Mouse (Mus musculus) embryo, embryonic 10 days (tissue): ENCODE data around the gene Gdap1l1.
A peak's percentile ranks its signal among the peaks of the same experiment; 100 is the strongest.
"Not testable (repeated sequence)": the region's sequence is repeated elsewhere in the genome, so short reads cannot be mapped to it uniquely, and the experiment has no call there.

ENCODE experiments used
- DNase-seq: peaks from one replicate; pipeline ENCODE4 v3.0.0-alpha.2; 2015; ENCODE audit warnings: low spot score

Gdap1l1 gene

GRCm38 (mm10) chr2:163438246-163438618, at the start of gene Gdap1l1:
Gene Gdap1l1, plus strand, starts transcription at chr2:163438476.
- peak; percentile 41 for DNase-seq

GRCm38 (mm10) chr2:163392436-163392835, 45.8 kb upstream of the Gdap1l1 start:
- no peak for DNase-seq

- no peak for DNase-seq
Observed at GRCm38 (mm10) chr2:163393241-163393640, 45.0 kb upstream of the Gdap1l1 start.

DNA sequence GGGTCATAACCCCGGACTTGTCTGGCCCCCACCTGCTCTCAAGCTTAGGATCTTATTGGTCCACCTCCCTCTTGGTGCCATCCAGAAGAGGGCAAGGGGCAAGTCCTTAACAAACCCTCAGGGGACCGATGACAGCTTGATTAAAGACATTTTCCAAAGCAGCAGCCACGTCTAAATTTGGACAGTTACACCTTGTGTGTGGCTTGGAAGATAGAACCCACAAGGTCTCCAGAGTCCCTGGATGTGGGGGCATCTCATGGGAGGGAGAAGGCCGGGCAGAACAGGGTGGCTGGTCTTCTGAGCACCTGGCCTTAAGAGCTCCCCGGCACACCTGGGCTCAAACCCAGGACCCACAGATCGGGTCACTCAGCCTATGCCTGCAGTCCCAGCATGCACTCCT, 44.3 kb upstream of the Gdap1l1 start:
- no peak for DNase-seq

GRCm38 (mm10) chr2:163394977-163395376, 43.3 kb upstream of the Gdap1l1 start:
- no peak for DNase-seq

GRCm38 (mm10) chr2:163397071-163397470, 41.2 kb upstream of the Gdap1l1 start:
- no peak for DNase-seq

DNA sequence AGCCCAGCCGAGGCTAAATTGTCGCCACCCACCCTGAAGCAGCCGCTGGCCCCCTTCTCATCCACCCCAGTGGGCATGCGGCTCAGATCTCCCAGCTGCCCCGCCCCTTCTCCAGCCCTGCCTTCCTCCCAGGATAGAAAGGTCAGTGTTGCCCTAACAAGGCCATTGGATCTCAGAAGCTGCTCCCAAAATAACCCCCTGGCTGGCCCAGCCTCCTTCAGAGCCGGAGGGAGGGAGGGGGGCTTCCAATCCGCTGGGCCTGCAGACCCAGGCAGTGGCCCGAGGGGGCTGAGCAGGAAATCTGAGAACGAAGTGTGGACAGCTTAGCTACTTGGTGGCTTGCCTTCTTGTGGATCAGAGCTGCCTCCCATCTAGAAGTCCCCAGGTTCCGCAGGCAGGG, 40.4 kb upstream of the Gdap1l1 start, which contains the start of gene Jph2:
Jph2 (minus strand) TSS at position 89 of the 400 bp plus-strand sequence.
- DNase-seq = peak; percentile 79

- no peak for DNase-seq
Observed at GRCm38 (mm10) chr2:163398770-163399169, 39.5 kb upstream of the Gdap1l1 start.

DNA sequence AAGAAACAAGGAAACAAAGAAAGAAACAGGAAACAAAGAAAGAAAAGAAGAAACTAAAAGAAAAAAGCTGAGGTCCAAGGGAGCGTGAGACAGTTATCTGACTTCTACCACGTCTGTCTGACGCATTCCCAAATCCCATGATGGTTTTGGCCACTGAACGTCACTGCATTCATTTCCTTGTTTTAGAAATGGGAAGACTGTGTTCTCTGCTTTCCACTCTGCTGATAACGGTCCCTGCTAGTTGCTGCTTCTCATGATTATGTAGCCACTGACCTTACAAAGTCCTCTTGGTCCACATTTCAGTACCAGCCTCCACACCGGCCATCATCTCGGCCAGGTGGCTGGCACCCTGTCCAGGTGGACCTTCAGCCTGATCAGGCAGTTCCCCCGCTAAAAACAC, 39.1 kb upstream of the Gdap1l1 start:
- DNase-seq = no peak

DNA sequence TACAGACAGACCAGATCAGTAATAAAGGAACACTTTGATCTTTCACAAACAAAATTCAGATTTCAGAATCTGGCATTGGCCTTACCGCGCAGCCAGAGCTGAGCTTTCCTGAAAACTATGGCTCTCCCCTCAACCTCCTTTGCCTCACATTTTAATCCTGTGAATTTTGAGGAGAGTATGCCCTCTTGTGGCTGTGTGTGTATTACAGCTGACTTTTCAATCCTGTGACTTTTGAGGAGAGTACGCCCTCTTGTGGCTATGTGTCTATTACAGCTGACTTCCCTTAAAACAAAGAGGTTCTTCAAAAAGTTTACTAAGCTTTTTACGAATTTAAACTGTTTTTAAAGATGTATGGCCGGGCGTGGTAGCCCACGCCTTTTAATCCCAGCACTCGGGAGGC, 37.1 kb upstream of the Gdap1l1 start:
- peak; percentile 89 for DNase-seq

GRCm38 (mm10) chr2:163404037-163404815, 34.0 kb upstream of the Gdap1l1 start:
- no peak for DNase-seq

GRCm38 (mm10) chr2:163410211-163410610, 28.1 kb upstream of the Gdap1l1 start:
- DNase-seq = no peak

GRCm38 (mm10) chr2:163411344-163411743, 26.9 kb upstream of the Gdap1l1 start:
- not testable (repeated sequence) for DNase-seq

DNA sequence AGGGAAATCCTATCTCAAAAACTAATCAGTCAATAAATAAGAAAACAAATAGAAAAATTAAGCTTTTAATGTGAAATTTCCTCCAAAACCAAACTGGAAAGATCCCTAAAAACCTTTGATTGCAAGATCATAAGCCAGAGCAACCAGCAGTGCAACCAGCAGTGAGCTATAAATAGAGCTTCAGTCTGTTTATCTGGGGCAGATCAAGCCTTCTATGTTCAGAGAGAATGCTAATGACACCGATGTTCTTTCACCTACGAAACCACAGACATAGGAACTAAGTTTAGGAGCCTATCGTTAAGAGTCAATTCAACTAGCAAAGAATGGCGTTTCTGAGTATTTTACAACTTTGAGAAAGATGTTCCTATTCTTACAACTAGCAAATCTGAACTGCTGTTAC, 26.4 kb upstream of the Gdap1l1 start:
- no peak for DNase-seq

- DNase-seq = no peak
Observed at GRCm38 (mm10) chr2:163412419-163412818, 25.9 kb upstream of the Gdap1l1 start.

DNA sequence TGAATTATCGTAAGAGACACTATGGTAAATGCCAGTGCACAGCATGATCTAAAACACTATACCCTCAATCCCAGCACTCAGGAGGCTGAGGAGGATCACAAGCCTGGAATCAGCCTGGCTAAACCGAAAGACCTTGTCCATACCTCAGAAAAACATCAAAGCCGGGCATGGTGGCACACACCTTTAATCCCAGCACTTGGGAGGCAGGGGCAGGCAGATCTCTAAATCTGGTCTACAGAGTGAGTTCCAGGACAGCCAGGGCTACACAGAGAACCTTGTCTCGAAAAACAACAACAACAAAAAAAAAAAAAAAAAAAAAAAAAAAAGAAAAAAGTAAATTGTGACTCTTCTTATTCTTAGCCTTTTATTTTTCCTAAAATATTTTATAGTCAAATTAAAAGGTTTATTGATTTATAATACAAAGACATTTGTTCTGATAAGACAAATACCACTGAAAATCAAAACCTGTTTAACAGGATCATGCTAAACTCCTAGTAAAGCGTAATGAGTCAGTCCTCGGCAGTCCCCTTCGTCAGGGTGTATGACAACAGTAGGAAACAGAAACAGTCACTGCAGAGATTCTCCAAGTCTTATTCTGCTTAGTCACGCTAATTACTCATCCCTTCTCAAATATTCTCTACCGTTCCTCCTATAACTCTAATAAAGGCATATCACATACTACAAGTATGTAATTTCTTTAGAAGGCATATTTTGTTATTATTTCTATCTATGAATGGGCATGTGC, 25.3 kb upstream of the Gdap1l1 start:
- no peak for DNase-seq

DNA sequence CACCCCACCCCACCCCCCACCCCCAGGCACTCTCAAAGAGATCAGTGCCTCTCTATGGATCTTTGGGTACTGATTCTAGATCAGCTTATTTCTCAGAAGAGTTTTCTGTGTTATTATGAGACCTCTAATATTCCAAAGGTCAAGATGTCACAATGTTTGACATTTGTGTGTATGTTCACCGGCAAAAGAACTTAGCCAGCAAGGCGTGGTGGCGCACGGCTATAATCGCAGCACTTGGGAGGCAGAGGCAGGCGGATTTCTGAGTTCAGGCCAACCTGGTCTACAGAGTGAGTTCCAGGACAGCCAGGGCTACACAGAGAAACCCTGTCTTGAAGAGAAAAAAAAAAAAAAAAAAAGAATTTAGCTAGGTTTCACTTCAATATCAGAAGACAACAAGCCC, 21.2 kb upstream of the Gdap1l1 start:
- DNase-seq = no peak

- no peak for DNase-seq
Observed at GRCm38 (mm10) chr2:163417830-163418229, 20.4 kb upstream of the Gdap1l1 start.

DNA sequence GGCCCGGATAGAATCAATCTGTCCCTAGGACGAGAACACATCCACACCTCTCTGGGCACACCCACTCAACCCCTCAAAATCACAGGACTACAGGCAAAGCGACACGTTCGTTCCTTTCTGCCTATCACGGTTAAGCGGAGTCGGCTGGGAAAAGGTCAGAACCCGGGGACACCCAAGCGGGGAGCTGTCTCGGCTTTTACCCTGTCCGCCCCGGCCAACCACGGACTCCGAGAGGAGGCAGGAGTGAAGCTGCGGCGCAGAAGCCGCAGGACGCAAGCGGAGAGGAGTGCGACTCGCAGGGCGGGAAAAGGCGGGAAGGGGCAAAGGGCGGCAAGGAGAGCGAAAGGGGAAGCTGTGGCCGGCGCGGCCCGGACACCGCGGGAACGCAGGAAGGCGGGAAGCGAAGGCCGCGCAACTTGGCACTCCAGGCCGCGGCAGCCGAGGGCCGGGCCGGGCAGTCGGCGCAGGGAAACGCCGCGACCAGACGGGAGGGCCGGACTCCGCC, 19.4 kb upstream of the Gdap1l1 start:
- peak; percentile 49 for DNase-seq

DNA sequence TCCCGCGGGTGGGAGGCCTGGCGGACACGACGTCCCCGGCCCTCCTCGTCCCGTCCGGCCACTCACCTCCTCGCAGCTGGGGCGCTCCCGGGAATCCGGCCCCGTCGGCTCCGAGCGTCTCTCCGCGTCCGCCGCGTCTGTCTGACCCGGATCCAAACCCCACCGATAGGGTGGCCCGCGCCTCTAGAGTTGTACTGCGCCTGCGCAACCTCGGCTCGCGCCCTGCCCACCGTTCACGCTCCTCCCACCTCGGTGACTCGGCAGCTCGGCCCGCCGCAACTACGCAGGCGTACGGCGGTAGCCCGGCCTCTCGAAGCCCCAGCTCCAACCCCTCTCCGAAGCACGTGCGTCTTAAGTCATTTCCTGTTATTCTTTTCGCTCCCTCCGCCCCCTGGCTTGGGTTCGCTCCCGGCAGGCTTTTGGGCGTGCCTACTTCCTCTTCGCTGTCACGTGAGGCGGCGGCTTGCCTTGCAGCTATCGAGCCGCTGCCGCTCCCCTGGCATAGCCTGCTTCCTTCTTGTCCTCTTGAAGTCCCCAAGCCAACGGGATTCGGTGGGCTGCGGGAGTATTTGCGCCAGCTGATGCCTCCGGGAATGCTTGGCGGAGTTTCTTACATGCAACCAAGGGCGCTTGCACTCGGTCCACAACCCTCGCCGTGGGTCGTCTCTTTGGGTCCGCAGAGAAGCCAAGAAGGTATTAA, 18.8 kb upstream of the Gdap1l1 start:
- peak; percentile 99 for DNase-seq

DNA sequence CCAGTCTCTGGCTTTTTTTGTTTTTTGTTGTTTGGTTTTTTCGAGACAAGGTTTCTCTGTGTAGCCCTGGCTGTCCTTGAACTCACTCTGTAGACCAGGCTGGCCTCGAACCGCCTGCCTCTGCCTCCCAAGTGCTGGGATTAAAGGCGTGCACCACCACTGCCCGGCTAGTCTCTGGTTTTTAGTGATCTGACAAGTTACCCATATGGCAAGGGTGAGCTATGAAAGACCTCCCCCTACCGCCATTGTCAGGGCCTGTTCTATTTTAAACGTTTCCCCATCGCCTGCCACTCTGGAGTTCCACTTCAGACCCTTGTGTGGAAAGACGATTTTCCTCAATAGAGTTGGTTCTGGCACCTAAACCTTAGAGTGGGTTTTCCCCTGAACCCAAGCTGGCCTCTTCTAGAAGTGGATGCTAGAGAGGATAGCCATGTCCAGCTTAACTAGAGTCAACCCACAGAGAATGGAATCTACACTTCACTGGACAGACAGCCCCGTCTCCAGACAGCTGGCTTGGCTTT, 17.9 kb upstream of the Gdap1l1 start:
- DNase-seq = no peak
